Mouse (Mus musculus): ENCODE results near the gene Bean1.

Gene Bean1

DNA sequence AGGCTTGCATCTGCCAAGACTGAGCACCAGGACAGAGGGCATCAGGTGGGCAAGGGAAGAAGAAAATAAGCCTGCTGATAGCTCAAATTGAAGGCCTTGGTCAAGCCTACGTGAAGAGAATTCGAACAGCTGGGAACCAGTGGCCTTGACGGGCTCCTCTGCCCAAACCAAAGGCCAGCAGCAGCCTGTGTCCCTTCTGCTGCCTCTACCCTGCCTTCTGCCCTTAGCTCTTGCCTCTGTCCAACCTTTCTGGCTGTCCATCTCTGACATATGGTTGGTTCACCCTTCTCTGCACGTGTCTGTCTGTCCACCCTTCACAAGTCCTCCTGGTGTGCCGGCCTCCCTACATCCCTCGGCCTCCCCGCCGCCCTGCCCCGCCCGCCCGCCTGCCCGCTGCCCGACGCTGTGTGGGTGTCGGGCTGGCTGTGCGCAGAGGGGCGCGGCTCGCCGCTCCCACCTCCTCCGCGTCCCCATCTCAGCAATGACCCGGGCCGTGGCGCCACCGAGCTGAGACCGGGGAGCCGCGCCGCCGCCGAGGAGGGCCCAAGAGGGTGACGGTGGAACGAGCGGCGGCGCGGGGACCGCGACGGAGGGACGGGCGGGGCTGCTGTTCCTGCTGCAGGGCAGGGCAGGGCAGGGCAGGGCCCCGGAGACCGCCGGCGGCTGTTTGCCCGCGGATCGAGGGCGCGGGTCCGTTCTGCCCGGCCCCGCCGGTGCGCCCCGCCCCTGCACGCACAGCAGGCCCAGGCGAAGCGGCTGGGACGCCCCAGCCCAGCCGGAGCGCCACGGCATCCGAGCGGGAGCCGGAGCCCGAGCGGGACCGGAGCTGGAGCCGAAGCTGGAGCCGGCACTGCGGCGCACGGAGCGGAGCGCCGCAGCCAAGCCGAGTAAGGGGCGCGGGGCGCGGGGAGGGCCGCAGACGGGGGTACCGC lies at the start of gene Bean1:
Gene Bean1, plus strand, starts transcription at position 325 of the 932 bp plus-strand sequence.
- DNase-seq, result peak; percentile 58

DNA sequence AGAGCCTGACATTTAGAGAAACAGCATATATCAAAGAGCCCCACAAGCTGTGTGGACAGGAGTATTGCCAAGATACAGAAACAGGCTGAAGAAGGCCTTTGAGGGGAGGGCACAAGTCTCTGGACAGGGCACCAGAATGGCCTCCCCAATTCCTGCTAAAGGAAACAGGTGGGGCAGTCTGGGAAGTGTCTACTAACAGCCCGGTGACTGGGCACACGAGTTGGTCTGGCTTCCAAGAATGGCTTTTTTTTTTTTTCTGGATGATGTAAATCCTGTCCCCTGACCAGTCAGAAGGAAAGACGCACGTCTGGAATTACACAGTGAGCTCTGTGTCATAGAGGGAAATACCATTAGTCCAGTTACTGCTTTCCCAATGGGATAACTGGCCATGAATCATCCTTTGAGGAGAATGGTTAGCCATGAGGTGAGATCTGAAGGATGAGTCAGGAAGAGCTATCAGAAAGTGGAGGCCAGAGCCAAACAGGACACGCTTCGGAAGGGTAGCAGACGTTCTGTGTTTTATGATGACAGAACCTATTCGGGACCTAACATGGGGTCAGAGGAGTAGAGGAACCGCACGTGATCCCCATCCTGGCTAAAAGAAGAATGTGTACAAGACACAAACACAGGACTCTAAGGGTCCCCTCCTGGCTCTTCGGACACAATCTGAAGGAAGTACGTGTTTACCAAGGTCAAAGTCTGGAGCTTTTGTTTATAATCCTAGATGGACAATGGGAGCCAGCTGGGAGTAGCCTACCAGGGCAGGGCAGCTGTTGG lies 48.4 kb upstream of the Bean1 start:
- DNase-seq, result no peak

DNA sequence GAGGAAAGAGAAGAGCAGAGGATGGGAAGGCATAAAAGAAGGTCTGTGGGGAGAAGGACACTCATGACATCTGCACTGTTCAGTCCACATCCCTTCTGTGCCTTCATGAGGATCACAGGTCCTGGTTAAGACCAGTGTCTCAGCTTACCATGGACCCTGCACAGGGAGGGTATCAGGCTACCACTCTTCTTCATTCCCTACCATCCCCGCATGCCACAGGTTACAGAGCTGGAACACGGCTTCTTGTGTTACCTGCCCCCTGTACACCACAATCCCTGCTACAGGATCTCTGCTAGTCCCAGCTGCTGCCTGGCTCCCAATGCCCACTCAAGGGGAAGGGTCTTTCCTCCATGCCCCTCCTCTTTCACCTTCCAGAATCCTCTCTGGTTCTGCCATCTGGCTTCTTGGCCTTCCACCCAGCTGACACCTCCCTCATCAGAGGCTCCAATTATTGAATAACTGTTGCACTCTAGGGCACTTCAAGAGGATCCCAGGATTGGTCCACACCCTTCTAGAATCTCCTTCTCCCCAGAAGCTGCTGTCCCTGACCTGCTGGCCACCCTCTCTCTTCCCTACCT lies 47.1 kb upstream of the Bean1 start:
- DNase-seq, result no peak

DNA sequence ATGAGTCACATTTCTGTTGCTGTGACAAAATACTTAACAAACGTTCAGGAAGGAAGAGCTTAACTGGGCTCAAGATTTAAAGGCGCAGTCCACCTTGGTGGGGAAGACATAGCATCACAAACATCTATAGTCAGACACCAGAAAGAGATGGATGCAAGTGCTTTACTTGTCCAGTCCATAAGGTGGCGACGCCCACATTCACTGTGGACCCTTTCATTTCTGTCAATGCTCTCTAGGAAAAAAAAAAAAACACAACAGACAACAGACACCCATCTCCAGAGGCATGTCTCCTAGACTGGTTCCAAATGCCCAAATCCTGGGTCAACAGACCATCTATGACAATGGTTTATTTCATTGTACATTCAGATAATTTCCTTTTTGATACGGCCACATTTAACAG lies 45.7 kb upstream of the Bean1 start:
- DNase-seq, result no peak

DNA sequence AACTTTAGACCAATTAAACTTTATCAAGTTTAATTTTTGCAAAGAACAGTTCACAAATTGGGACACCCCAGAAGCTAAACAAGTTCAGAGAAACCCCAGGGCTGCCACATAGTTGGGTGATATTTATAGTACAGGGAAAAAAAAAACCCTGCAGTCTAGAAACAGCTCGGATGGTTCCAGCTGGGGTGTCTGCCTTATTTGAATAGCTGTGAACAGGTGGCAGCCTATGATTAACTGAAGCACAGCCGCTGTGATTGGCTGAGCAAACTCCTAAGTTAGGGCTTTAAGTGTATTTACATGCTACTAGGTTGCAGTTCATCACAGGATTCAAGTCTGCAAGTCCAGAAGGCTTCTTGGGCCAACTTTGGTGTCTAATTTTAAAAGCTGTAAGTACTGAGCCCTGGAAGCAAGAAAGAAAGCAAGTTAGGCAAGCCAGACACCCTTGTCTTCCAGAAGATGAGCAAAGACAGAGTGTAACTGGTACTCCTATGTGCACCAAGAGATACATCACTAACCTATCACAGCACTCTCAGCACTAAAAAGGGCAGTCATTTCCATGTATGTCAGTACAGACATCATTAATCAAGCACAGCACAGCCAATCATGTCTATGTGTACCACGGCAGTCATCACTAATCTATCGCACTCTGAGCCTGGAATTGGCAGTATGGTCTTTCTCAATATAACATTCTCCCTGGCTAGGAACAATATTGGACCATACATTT lies 42.9 kb upstream of the Bean1 start:
- peak; percentile 55 for DNase-seq

DNA sequence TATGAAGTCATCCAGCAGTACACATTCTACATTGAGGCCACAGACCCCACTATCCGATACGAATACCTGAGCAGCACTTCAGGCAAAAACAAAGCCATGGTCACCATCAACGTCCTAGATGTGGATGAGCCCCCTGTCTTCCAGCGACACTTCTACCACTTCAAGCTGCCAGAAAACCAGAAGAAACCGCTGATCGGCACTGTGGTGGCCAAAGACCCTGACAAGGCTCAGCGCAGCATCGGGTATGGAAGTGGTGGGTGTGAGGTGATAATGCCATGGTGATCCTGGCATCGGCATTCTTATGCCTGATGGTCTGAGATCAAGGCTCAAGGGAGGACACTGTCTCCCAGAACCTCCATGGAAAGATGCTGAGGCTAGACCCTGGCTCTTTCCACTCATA lies 39.3 kb upstream of the Bean1 start:
- no peak for DNase-seq

DNA sequence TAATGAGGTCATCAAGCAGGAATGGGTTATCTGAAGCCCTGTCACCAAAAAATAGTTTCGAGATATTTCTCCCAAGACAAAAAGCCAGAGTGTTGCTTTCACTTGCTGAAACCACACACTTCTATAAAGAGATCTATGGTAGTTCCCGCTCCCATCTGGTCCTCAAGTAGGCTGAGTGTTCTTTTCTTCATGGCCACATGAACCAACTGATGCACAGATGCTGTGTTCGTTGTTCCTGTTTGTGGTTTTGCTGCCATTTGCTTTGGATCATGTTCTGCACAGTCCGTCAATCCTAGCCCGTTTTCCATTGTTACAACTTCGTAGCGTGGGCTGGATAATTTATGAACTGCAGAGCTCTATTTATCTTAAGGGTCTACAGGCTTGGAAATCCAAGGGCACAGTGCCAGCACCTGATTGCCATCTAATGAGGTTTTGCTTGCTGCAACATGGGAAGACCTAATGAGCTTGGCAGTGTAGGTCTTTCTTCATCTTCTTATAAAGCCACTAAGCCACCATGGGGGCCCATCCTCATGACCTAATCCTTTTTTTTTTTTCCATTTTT lies 38.7 kb upstream of the Bean1 start:
- DNase-seq, result no peak

DNA sequence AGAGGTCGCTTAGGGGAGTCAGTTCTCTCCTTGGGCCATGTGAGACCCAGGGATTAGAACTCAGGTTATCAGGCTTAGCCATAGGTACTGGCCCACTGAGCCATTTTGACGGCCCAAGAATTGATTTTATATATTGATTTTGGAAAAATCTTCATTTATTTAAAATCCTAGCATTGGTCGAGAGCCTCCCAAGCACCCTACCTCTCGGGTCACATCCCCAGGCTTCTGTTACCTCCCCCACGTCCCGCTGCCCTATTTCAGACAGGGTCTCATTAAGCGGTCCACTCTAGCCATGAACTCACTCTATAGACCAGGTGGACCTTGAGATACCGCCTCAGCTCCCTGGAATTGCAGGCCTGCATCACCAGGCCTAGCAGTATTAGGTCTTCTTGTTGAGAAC lies 35.7 kb upstream of the Bean1 start:
- no peak for DNase-seq

DNA sequence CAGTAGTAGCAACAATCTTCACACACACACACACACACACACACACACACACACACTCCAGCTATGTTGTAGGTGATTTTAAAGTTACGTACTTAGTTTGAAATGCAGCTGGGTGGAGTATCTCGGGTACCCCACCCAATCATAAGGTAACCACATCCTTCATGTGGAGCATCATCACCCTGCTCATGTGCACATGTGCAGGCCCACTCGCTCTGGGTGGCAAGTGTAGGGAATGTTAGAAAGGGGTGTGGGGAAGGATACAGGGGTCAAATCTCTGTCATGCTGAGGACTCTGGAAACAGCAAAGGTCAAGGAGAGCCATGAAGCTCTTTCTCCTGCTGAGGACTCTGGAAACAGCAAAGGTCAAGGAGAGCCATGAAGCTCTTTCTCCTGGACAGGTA lies 34.0 kb upstream of the Bean1 start:
- no peak for DNase-seq

DNA sequence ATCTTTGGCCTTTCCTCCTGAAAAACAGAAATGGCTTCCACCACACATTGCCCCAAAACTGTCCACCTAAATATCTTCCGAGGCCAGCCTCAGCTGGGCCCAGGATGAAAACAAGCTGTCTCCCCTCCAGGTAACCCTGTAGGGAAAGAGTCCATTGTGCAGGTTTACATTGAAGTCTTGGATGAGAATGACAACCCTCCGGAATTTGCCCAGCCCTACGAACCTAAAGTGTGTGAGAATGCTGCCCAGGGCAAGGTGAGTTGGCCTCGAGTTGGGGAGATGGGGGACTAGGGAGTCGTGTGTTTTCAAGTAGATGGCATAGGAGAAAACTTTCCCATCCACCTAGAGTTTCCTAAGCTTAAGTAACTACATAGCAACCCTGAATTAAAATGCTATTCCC lies 32.6 kb upstream of the Bean1 start:
- no peak for DNase-seq

DNA sequence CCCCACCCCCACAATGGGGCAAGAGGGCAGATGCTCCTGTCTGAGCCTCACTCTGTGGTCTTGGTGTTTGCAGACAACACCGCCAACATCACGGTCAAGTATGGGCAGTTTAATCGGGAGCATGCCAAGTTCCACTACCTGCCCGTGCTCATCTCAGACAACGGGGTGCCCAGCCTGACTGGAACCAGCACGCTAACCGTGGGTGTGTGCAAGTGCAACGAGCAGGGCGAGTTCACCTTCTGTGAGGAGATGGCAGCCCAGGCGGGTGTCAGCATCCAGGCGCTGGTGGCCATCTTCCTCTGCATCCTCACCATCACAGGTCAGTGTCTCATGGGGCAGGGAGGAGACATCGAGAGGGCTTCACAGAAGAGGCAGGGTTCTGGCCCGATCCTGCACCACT lies 29.6 kb upstream of the Bean1 start:
- no peak for DNase-seq

DNA sequence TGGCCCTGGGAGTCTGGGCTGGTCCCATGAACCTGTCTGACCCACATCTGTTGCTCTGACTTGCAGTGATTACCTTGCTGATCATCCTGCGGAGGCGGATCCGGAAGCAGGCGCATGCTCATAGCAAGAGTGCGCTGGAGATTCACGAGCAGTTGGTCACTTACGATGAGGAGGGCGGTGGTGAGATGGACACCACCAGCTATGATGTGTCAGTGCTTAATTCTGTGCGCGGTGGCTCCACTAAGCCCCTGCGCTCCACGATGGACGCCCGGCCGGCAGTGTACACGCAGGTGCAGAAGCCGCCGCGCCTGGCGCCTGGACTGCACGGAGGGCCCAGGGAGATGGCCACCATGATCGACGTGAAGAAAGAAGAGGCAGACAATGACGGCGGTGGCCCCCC lies 27.8 kb upstream of the Bean1 start:
- DNase-seq, result no peak

DNA sequence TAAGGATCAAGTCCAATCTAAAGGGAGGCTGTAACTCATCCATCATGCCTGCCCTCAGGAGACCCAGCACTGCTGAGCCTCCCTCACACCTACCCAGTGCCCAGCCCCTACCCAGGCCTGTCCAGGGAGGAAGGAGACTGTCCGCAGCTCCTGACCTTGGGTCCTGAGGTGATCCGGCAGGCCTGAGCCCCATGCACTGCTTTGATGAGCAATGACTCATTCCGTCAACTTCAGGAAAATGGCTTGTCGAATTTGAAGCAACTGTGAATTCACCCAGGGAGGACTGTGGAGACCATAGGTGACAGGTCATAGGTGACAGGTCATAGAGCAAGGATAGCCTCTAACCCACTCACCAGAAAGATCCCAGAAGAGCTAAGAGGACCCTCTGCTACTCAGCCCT lies 26.9 kb upstream of the Bean1 start:
- no peak for DNase-seq

DNA sequence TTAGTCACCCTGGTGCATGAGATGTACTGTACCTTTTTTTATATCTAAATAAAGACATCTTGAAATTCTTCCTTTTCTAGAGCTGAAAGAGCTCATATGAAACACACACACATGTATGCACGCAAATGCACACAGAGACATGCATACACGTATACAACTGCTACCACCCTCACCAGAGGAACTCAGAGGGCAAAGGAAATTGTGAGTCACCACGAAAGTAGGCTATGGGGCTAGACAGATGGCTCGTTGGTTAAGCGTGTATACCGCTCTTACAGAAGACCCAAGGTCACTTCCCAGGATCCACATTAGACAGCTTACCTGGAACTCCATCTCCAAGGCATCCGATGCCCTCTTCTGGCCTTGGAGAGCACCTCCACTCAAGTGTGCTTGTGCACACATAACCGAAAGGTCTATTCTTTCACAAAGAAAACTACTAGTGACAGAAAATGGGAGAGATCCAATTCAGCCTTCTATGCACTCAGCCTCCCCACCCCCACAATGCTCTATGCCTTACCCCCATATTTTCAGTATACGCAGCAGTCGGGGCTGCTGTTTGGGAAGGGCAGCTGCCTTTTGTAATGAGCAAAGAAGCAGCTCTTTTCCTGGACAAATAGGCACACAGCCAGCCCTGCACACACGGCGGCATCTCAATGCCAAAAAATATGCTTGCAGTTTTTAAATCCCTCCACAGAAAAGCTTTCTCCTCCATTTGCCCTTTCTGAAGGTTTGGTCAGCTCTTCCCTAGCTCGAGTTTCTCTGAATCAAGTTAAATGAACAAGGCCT lies 25.6 kb upstream of the Bean1 start:
- DNase-seq, result no peak

DNA sequence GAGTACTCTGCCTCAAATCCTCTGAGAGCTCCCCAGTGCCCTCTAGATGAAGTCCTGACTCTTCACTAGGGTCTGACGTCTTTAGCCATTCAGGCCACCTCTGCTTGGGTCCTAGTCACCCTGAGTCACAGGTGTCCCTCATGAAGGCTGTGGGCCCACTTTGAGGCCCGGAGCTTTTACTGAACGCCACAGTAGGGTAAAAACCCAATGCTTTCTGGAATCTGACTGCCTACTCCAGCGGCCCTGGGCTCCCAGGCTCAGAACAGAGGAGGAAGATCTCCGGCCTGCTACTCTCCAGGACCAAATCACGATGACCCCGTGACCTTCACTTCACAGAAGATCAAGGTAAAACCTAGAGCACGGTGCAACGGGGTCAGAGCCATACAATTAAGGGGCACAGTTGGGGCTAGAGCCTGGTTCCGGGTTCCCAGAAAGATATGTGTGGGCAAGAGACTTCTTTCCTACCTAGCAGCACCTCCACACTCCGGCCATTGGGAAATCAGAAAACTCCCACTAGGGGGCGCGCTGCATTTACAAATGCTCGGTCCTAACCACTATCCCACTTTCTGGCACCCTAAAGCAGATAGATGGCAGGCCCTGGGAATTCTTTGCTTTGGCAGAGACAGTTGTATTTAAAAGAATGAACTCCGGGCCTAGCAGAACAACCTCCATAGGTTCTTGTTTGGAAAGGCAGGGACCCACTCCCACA lies 24.1 kb upstream of the Bean1 start:
- DNase-seq, result peak; percentile 65

DNA sequence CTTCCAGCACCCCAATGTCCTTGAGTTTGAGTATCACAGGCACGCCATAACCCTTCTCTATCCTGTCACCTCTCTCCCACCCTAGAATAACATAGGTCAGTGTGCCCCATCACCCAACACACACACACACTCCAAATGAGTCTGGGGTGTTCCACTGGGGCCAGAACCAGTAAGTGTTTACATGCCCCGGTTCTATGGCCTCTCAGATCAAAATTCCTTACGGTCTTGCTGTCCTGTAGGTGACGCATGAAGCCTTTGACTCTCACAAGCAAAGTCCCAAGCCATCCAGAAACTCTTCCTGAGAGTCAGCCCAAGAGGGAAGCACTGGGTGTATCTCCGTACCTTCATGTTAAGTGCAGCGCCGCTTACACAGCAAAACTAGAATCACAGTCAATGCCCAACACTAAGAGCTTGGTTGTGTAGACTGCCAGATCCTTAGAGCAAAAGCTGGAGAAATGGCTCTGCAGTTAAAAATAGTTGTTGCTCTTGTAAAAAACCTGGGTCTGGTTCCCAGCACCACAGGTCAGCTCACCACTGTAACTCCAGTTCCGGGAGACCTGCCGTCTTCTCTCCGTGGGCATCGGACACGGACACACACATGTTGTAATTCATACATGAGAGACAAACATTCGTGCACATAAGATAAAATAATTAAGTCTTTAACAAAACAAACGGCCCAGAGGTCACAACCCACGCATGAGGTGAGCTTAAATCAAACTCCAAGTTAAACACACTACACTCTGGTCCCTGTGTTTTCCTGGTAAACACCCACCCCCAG lies 23.3 kb upstream of the Bean1 start:
- no peak for DNase-seq

DNA sequence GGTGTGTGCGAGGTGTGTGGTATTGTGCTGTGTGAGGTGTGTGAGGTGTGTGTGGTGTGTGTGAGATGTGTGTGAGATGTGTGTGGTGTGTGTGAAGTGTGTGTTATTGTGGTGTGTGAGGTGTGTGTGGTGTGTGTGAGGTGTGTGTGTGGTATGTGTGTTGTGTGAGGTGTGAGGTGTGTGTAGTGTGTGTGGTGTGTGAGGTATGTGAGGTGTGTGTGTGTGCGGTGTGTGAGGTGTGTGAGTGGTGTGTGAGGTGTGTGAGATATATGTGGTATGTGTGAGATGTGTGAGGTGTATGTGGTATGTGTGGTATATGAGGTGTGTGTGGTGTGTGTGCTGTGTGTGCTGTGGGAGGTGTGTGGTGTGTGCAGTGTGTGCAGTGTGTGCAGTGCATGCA lies 22.3 kb upstream of the Bean1 start:
- no peak for DNase-seq

DNA sequence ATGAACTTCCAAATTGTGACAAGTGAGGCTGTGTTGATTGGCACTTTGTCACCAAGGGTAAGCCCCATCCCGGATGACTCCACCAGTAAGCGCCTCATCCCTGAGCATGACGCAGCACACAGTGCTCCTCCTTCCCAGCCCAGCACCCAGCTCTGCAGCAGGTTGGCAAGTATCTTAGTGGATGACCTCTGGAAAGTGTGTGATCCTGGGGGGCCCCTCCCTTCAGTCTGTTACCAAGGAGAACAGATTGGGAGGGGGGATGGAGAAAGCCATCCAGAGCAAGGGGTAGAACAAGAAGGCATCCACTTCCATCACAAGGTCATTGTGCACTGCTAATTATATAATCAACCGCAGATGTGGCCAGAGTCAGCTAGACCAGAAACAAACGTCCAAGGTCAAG lies 9.5 kb upstream of the Bean1 start:
- DNase-seq, result no peak

DNA sequence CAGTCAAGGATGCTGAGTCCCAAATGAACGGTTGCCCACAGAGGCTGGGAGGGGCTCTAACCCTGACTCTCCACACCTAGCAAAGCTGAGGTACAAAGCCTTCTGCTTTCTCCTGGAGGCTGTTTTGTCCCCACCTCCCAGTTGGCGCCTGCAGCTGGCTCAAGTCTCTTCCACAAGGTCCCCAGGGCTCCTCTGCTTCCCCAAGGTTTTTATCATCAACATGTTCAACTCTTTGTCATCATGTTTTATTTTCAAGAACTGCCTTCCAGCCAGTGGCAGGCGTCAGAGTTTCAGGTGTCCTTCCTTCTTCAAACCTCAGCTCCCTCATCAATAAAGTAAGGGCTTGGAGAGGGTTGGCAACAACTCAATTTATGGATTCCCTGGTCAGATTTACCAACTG lies 781 bp upstream of the Bean1 start:
- DNase-seq, result no peak

DNA sequence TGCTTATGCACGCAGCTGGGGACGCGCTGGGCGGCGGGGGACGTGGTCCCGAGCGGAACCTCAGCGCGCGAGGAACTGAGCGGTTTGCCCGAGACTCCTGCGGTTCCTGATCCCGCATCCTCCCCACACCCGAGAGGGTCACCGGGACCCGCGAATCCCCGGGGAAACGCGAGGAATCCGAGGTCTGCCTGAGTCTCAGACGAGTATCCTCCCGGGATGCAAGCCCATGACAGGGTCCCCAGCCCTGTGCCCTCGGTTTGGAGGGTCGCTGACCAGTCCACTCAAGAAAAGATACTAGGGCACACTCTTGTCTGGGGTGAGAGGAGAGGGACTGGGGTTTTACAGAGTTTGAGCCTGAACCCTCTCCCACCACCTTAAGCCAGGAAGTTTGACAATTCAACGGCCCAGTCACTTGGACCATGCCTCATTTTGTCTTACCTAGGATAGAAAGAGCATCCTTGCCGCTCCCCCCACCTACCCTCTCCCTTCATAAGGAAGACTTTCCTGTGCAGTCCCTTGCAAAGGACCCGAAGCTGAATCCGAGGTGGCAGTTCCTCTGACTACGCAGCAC lies 893 bp downstream of the Bean1 start:
- DNase-seq, result no peak
